Mouse (Mus musculus): ENCODE data around the gene Osbpl3.

DNA sequence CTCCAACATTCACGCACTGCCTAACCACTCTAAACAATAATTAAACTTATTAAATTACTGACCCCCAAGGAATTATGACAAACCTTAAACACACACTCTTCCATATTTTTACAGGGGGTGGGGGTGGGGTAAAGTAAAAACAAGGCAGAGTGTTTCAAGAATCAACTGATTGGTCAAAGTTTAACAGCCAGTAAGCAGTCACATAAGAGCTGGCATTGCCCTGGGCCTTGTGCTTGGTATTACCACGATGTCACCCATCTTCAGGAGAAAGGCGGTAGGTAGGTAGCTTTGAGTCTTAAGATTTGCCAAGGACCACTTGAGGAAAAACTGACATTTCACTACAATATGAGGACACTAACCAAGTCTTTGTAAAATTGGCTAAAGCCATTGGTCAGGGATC, 105.1 kb downstream of the Osbpl3 start:
- TF ChIP-seq CHD2 (IDR thresholded peaks at IDR 0.05; ENCODE audit: low read depth, low read length) = no peak
- no peak for TF ChIP-seq ZNF384 (IDR thresholded peaks at IDR 0.05; ENCODE audit: low read depth, low read length)
